Mouse (Mus musculus): ENCODE measurements around the gene Arrb1.

Gene Arrb1

DNA sequence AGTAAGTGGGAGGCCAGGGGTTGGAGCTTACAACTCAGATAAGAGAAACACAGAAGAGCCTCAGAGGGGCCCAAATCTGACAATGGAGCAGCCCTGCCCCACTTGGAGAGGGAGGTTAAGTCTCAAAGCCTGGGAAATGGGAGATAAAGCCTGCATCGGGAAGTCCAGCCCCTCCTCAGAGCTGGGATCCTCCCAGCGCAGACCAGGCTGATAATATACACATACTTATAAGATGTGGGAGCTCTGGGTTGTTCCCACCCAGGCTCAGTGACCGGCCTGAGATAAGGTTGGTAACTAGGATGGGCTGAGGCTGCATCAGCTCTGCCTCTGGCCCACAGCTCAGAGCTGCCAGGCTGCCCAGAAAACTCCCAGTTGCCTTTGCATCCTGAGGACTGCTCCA, 106.8 kb downstream of the Arrb1 start:
- DNase-seq, result no peak

DNA sequence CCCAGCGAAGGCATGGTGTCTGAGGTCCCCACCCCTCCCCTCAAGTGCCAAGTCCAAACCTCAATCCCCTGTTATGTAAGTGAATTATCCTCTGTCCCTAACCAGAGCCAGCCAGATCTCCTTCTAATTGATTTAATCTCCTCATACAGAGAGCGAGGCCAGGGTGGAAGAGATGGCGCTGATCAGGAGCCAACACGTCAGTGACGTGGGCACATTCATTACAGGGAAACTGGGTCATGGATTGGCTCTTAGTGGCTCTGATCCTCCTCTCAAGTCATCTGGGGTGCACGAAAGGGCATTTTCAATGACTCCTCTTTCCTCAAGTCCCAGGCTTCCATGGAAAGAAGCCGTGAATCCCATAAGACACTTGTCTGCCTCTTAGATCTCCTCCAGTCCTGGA, 109.4 kb downstream of the Arrb1 start:
- DNase-seq, result no peak

DNA sequence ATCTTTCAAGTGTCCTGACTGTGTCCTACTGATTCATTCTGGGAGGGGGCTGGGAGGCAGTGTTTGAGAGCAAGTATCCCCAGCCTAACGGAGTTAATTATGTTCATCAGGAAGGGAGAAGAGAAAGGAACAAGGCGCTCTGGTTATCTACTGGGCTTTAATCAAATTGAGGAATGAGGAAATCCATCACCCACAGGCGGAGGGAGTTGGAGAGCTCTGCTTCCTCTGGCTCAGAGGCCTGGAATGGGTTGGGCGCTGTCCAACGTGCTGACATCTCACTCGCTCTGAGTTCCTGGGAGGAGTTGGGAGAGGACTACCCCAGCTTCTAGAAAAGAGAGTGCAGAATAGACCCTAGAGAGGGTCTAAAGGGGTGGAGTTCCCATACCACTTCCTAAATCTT, 113.4 kb downstream of the Arrb1 start:
- no peak for DNase-seq

DNA sequence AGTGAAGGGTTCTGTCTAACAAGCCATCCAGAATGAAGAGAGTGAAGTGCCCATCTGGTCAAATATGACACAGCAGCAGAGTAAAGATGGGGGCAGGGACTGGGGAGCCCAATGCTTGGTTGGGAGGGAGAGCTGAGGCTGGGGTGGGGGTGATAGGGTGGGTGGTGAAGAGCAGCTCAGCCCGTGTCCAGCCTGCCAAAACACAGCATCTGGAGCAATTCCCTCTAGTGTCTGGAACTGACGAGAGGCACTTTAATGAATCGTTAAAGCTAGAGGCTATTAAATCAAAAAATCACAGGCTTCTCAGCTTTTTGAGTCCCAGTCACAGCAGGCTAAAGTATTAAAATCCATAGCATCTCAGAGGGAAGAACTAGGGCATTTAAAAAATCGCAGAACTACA, 114.3 kb downstream of the Arrb1 start:
- no peak for DNase-seq

DNA sequence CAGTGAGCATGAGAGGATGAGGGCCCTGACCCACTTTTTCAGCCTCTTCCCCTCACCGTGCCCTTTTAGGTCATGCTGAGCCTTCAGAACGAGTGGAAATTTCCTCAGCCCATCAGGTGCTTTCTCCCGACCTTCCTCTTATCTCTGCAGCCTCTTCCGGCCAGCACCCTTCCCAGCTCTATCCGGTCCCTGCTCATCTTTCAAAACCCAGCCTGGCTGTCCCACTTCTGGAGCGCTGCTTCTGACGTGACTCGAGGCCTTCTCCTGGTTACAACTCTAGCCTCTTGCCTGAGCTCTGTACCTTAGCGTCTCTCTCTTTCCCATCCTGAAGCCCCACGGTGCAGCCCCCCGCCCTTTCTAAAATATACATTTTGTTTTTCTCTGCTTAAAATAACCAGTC, 119.0 kb downstream of the Arrb1 start:
- DNase-seq, result no peak

Measured in layer of hippocampus, adult 9-11 months (tissue).